Mouse (Mus musculus) stomach, postnatal 0 days (tissue): Measurements from ENCODE around the gene Gp9. TPM values are rescaled to one million over a fixed set of nuclear protein-coding genes. Genes with fewer than 3 reads are reported as not detected.

Experiments
- ATAC-seq: fragments of 200-750 bp; cut with Nextera tagmentation; 2 replicates; pipeline ENCODE4 v1.8.0; 2017; ENCODE audit not compliant: low FRiP score, low TSS enrichment
- DNase-seq: peaks from one replicate; pipeline ENCODE4 v3.0.0-alpha.2; 2016; ENCODE audit warnings: low spot score
- H3K27ac ChIP-seq: fragments of 300-500 bp; sonication (generic); replicated peaks from 2 replicates; pipeline ENCODE4 v1.5.1; 2014; ENCODE audit warnings: mild to moderate bottlenecking, control low read depth
- H3K27me3 ChIP-seq: fragments of 300-500 bp; sonication (generic); 2 replicates; pipeline ENCODE4 v1.6.1; 2014; ENCODE audit warnings: low read length; ENCODE audit not compliant: control insufficient read depth, insufficient read depth
- H3K36me3 ChIP-seq: fragments of 300-500 bp; sonication (generic); 2 replicates; pipeline ENCODE4 v1.6.1; 2014; ENCODE audit warnings: low read length, mixed read lengths; ENCODE audit not compliant: control insufficient read depth, insufficient read depth
- H3K4me1 ChIP-seq: fragments of 300-500 bp; sonication (generic); replicated peaks from 2 replicates; pipeline ENCODE4 v1.6.1; 2014; ENCODE audit warnings: antibody characterized with exemption; ENCODE audit not compliant: control insufficient read depth, insufficient read depth
- H3K4me2 ChIP-seq: fragments of 300-500 bp; sonication (generic); replicated peaks from 2 replicates; pipeline ENCODE4 v1.6.1; 2014; ENCODE audit warnings: low read depth, mild to moderate bottlenecking, control low read depth, moderate library complexity
- H3K4me3 ChIP-seq: fragments of 300-500 bp; sonication (generic); 2 replicates; pipeline ENCODE4 v1.5.1; 2014; ENCODE audit warnings: low read depth, low read length, control low read depth
- H3K9ac ChIP-seq: fragments of 300-500 bp; sonication (generic); 2 replicates; pipeline ENCODE4 v1.6.1; 2014; ENCODE audit warnings: mild to moderate bottlenecking, low read length, control low read depth, mixed read lengths
- H3K9me3 ChIP-seq: fragments of 300-500 bp; sonication (generic); 2 replicates; pipeline ENCODE4 v1.6.1; 2016; ENCODE audit warnings: low read length; ENCODE audit not compliant: control insufficient read depth
- CTCF ChIP-seq: IDR thresholded peaks from 2 replicates; pipeline ENCODE4 v1.5.1; 2016; ENCODE audit warnings: antibody characterized with exemption, low read depth, mild to moderate bottlenecking, moderate library complexity
- EP300 ChIP-seq: optimal IDR thresholded peaks from 2 replicates; pipeline ENCODE3; 2016; ENCODE audit warnings: antibody characterized with exemption
- WGBS: fragments of 180-500 bp; shearing (Covaris S2); extraction: QIAGEN DNeasy Blood & Tissue Kit; methylation state at CpG from one replicate; pipeline ENCODE4 v1.1.7; 2014; 5-methylcytosine and 5-hydroxymethylcytosine counted together
- polyA plus RNA-seq: library from polyadenylated mRNA; unstranded; fragments of >200 nt; fragmentation: Nextera tagmentation; extraction: Ambion mirVana; gene quantifications from 2 replicates; pipeline ENCODE4 v1.2.1, GENCODE M21; 2015

Gene Gp9
- polyA plus RNA-seq, 1 experiment from 2014 or later, result 0.40 TPM

DNA sequence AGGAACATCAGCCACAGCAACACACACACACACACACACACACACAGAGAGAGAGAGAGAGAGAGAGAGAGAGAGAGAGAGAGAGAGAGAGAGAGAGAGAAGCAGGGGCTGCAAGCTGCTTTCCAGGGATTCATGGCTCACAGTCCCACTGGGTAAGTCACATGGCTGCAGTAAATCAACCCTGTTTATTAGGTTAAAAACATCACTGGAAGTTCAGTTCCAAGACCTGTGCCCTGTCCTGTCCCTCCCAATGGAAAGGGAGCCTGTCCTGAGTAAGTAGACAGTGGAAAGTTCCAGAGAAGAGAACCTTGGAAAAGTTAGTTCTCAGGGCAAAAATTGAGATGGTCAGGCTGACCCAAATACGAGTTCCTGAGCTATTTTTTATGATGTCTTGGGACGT lies 19.4 kb downstream of the Gp9 start:
- TF ChIP-seq EP300 (no peak), CTCF (no peak)
- H3K9ac ChIP-seq, result no peak overlapping the region
- no peak overlapping the region for H3K27ac ChIP-seq
- H3K27me3 ChIP-seq, result no peaks in the 10 kb centered on the region
- no peak for ATAC-seq
- H3K4me1 ChIP-seq, result no peaks in the 10 kb centered on the region
- H3K36me3 ChIP-seq, result no peaks in the 10 kb centered on the region
- no peaks in the 10 kb centered on the region for H3K9me3 ChIP-seq
- H3K4me2 ChIP-seq, result no peak overlapping the region
- 28% methylated on average over 2 of the region's 2 CpGs for WGBS
- no peak for DNase-seq
- no peak overlapping the region for H3K4me3 ChIP-seq

DNA sequence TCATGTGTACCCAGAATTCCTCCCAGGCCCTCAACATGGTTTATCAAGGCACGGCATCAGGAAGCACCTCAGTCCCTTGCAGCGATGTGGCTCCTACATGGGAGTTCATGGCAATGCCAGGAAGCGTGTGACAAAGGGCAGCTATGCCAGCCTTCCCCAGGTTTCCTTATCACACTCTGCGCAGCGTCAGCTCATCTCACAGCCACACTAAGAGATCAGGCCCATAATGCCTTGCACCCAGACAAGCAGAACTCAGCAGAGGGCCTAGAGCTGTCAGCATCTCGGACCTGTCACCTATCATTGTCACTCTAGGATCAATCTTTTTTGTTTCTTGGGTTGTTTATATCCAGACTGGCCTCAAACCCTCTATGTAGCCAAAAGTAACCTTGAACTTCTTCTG lies 21.7 kb downstream of the Gp9 start:
- TF ChIP-seq EP300, result no peak
- TF ChIP-seq CTCF, result no peak
- no peak for ATAC-seq
- Histone ChIP-seq H3K4me2 (no peak overlapping the region), H3K4me1 (no peaks in the 10 kb centered on the region), H3K4me3 (no peak overlapping the region), H3K27ac (no peak overlapping the region), H3K36me3 (no peaks in the 10 kb centered on the region), H3K9ac (no peak overlapping the region), H3K9me3 (no peaks in the 10 kb centered on the region), H3K27me3 (no peaks in the 10 kb centered on the region)
- WGBS, result 86% methylated on average over 6 of the region's 6 CpGs
- no peak for DNase-seq

DNA sequence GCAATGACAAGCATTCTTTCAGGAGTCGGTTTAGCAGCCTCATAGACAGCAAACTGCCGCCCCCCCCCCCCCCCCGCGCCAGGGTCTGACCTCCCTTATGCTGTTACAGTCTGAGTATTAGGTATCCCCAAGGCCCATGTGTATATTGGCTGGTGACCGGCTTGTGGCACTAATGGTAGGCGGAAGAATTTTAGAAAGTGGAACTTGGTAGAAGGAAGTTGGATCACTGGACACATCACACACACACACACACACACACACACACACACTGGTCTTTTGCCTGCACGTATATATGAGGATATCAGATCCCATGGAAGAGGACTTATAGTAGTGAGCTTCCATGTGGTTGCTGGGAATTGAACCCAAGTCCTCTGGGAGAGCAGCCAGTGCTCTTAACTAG lies 24.6 kb downstream of the Gp9 start:
- ATAC-seq (no peak), DNase-seq (no peak)
- no peaks in the 10 kb centered on the region for H3K4me1 ChIP-seq
- no peaks in the 10 kb centered on the region for H3K9me3 ChIP-seq
- H3K9ac ChIP-seq, result no peak overlapping the region
- TF ChIP-seq CTCF (no peak), EP300 (no peak)
- no peak overlapping the region for H3K4me3 ChIP-seq
- no peak overlapping the region for H3K27ac ChIP-seq
- H3K4me2 ChIP-seq, result no peak overlapping the region
- 85% methylated on average over 4 of the region's 7 CpGs for WGBS
- H3K27me3 ChIP-seq, result no peaks in the 10 kb centered on the region
- no peaks in the 10 kb centered on the region for H3K36me3 ChIP-seq

DNA sequence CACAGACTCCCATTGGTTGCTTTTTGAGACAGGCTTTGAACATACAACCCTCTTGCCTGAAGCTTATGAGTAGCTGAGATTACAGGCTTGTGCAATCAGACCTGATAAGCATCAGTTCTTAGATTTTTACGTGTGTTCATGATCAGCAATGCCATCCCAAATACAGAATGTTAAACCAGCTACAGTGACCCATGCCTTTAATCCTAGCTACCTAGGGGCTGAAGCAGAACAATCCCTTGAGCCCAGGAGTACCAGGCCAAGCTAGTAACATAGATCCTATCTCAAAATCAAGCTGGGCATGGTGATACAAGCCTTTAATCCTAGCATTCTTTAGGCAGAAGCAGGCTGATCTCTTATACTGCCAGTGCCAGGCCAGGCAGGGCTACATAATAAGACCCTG lies 26.2 kb downstream of the Gp9 start:
- 61% methylated on average over 1 of the region's 1 CpGs for WGBS
- Histone ChIP-seq H3K4me3 (no peak overlapping the region), H3K4me1 (no peaks in the 10 kb centered on the region), H3K27me3 (no peaks in the 10 kb centered on the region), H3K9ac (no peak overlapping the region), H3K9me3 (no peaks in the 10 kb centered on the region), H3K4me2 (no peak overlapping the region), H3K27ac (no peak overlapping the region), H3K36me3 (no peaks in the 10 kb centered on the region)
- no peak for ATAC-seq
- TF ChIP-seq CTCF, result no peak
- TF ChIP-seq EP300, result no peak
- no peak for DNase-seq

DNA sequence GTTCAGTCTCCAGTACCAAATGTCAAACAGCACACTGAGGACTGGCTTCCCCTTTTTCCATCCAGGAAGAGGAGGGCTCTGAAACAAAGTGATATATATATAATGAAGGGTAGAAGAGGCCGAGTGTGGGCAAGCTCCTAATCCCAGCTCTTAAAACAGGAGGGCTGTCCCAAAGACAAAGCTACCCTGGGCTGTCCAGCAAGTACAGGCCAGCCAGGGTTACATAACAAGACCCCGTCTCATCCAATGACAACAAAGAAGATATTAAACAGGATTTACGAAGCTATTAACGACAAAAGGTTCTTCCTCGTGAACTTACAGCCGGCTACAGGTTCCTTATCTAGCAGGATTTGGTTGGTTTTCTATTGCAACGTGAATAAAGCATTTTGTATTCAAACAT lies 27.0 kb downstream of the Gp9 start:
- H3K9me3 ChIP-seq, result no peaks in the 10 kb centered on the region
- H3K4me1 ChIP-seq, result no peaks in the 10 kb centered on the region
- no peak for DNase-seq
- no peak for ATAC-seq
- 64% methylated on average over 7 of the region's 7 CpGs for WGBS
- no peak for TF ChIP-seq CTCF
- TF ChIP-seq EP300, result no peak
- no peak overlapping the region for H3K27ac ChIP-seq
- no peaks in the 10 kb centered on the region for H3K36me3 ChIP-seq
- H3K4me2 ChIP-seq, result no peak overlapping the region
- H3K9ac ChIP-seq, result no peak overlapping the region
- no peaks in the 10 kb centered on the region for H3K27me3 ChIP-seq
- no peak overlapping the region for H3K4me3 ChIP-seq

DNA sequence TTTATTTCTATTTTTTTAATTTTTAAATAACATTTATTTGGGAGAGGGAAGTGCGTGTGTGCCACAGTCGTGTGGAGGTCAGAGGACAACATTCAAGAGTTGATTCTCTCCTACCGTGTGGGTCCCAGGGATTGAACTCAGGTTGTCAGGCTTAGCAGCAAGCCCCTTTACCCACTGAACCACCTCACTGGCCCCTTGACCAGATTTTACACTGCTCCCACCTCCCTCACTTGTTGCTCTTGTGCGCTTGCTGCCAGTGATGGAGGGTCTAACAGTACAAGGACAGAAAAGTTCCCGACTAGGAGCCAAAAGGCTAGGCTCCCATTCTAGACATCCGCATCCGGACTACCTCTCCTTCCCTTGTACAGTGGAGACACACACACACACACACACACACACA lies 27.6 kb downstream of the Gp9 start:
- ATAC-seq, result no peak
- no peak overlapping the region for H3K4me3 ChIP-seq
- no peak for TF ChIP-seq EP300
- 81% methylated on average over 7 of the region's 7 CpGs for WGBS
- no peak overlapping the region for H3K9ac ChIP-seq
- H3K36me3 ChIP-seq, result no peaks in the 10 kb centered on the region
- DNase-seq, result no peak
- no peak overlapping the region for H3K27ac ChIP-seq
- H3K27me3 ChIP-seq, result no peaks in the 10 kb centered on the region
- H3K4me1 ChIP-seq, result no peaks in the 10 kb centered on the region
- no peak overlapping the region for H3K4me2 ChIP-seq
- H3K9me3 ChIP-seq, result no peaks in the 10 kb centered on the region
